Mouse (Mus musculus) CH12.LX (cell line): ENCODE data around the gene Itpr1.

Experiments
- CTCF ChIP-seq, 2 experiments: IDR thresholded peaks in 1 of 2; conservative IDR thresholded peaks in 1 of 2; 2 replicates each; pipeline ENCODE4 v1.5.1; 2011 to 2012; ENCODE audit warnings: low read depth in 2 of 2, low read length in 2 of 2, improper control_type of control experiment in 1 of 2, inconsistent platforms in 1 of 2, mild to moderate bottlenecking in 1 of 2, moderate library complexity in 1 of 2
- MAX ChIP-seq: IDR thresholded peaks from 2 replicates; pipeline ENCODE4 v1.6.1; 2011; ENCODE audit warnings: low read length, improper control_type of control experiment
- POLR2A ChIP-seq: IDR thresholded peaks from 2 replicates; pipeline ENCODE4 v1.6.1; 2011; ENCODE audit warnings: low read depth, mild to moderate bottlenecking, improper control_type of control experiment, low read length
- TBP ChIP-seq: conservative IDR thresholded peaks from 2 replicates; pipeline ENCODE4 v1.6.1; 2011; ENCODE audit warnings: low read depth, low read length, improper control_type of control experiment

- TF ChIP-seq TBP (no peak), CTCF (conservative IDR thresholded peaks at IDR 0.05 in 1 of 2, IDR thresholded peaks at IDR 0.05 in 1 of 2; ENCODE audit: low read depth in 2 of 2, low read length in 2 of 2) (no peak), POLR2A (no peak), MAX (peak; percentile 67; the same call in 1 of the 2 replicates)
These were observed 48.0 kb upstream of the Itpr1 start for GRCm38 (mm10) chr6:108164935-108165334.
